Mouse (Mus musculus): ENCODE measurements around the gene Gja5. TPM values are rescaled to one million over a fixed set of nuclear protein-coding genes. Genes with fewer than 3 reads are reported as not detected.

Gja5 gene
- total RNA-seq, 4 experiments from 2014 or later: 0.83 to 2.9 (median 1.5) TPM

GRCm38 (mm10) chr3:96936241-96936640 is 31.7 kb downstream of the Gja5 start:
- DNase-seq (ENCODE audit: low spot score in 2 of 2): no peak

GRCm38 (mm10) chr3:96937606-96938005 is 33.1 kb downstream of the Gja5 start:
- no peak for DNase-seq (ENCODE audit: low spot score in 2 of 2)

- peak; percentile 63 to 71 for DNase-seq (ENCODE audit: low spot score in 2 of 2)
These were observed 34.2 kb downstream of the Gja5 start for GRCm38 (mm10) chr3:96938738-96939137.

- DNase-seq (ENCODE audit: low spot score in 2 of 2): no peak
These were observed 38.2 kb downstream of the Gja5 start for GRCm38 (mm10) chr3:96942706-96943105.

GRCm38 (mm10) chr3:96953489-96954233 is 49.2 kb downstream of the Gja5 start:
- DNase-seq (ENCODE audit: low spot score in 2 of 2): no peak

- DNase-seq (ENCODE audit: low spot score in 2 of 2): no peak
These were observed 56.1 kb downstream of the Gja5 start for GRCm38 (mm10) chr3:96960597-96960996.

GRCm38 (mm10) chr3:96963088-96964034 is 58.9 kb downstream of the Gja5 start:
- DNase-seq (ENCODE audit: low spot score in 2 of 2): no peak

- DNase-seq (ENCODE audit: low spot score in 2 of 2): no peak
These were observed 66.5 kb downstream of the Gja5 start for GRCm38 (mm10) chr3:96970986-96971385.

GRCm38 (mm10) chr3:96974467-96974866 is 70.0 kb downstream of the Gja5 start:
- DNase-seq (ENCODE audit: low spot score in 2 of 2): no peak

GRCm38 (mm10) chr3:96975628-96976027 is 71.1 kb downstream of the Gja5 start:
- DNase-seq (ENCODE audit: low spot score in 2 of 2): no peak

GRCm38 (mm10) chr3:96977507-96977906 is 73.0 kb downstream of the Gja5 start:
- no peak for DNase-seq (ENCODE audit: low spot score in 2 of 2)

GRCm38 (mm10) chr3:96978469-96978868 is 74.0 kb downstream of the Gja5 start:
- DNase-seq (ENCODE audit: low spot score in 2 of 2): no peak

GRCm38 (mm10) chr3:96979020-96979419 is 74.5 kb downstream of the Gja5 start:
- DNase-seq (ENCODE audit: low spot score in 2 of 2): no peak

- no peak for DNase-seq (ENCODE audit: low spot score in 2 of 2)
These were observed 77.3 kb downstream of the Gja5 start for GRCm38 (mm10) chr3:96981833-96982232.

GRCm38 (mm10) chr3:96982666-96983065 is 78.2 kb downstream of the Gja5 start:
- no peak for DNase-seq (ENCODE audit: low spot score in 2 of 2)

- DNase-seq (ENCODE audit: low spot score in 2 of 2): no peak
These were observed 88.0 kb downstream of the Gja5 start for GRCm38 (mm10) chr3:96992526-96992925.

- DNase-seq (ENCODE audit: low spot score in 2 of 2): no peak
These were observed 93.3 kb downstream of the Gja5 start for GRCm38 (mm10) chr3:96997770-96998169.

- no peak for DNase-seq (ENCODE audit: low spot score in 2 of 2)
These were observed 98.6 kb downstream of the Gja5 start for GRCm38 (mm10) chr3:97003111-97003510.

GRCm38 (mm10) chr3:97004509-97004908 is 100.0 kb downstream of the Gja5 start:
- no peak for DNase-seq (ENCODE audit: low spot score in 2 of 2)

- no peak for DNase-seq (ENCODE audit: low spot score in 2 of 2)
These were observed 102.5 kb downstream of the Gja5 start for GRCm38 (mm10) chr3:97007010-97007448.

GRCm38 (mm10) chr3:97025226-97025625 is 120.7 kb downstream of the Gja5 start:
- peak in 1 of 2 experiments; percentile 17 for DNase-seq (ENCODE audit: low spot score in 2 of 2)

GRCm38 (mm10) chr3:97032053-97032496 is 127.6 kb downstream of the Gja5 start:
- no peak for DNase-seq (ENCODE audit: low spot score in 2 of 2)

Data from gastrocnemius, adult 8-10 months (tissue).